Mouse (Mus musculus) midbrain, postnatal 0 days (tissue): ENCODE measurements at regions not wholly inside any gene's neighbourhood (a gene's known extent, or its start where the extent isn't known, plus 50 kb on each side); places are given as distances from the start of the nearest gene placed in this dataset.

Experiments
- ATAC-seq: fragments of 200-750 bp; cut with Nextera tagmentation; 2 replicates; pipeline ENCODE4 v1.8.0; 2017; ENCODE audit warnings: moderate number of reproducible peaks, mild to moderate bottlenecking, moderate TSS enrichment, moderate library complexity; ENCODE audit not compliant: low FRiP score
- DNase-seq: peaks from one replicate; pipeline ENCODE4 v3.0.0-alpha.2; 2015; ENCODE audit warnings: low spot score
- H3K27ac ChIP-seq: fragments of 300-500 bp; sonication (generic); 2 replicates; pipeline ENCODE4 v1.5.1; 2014; ENCODE audit warnings: low read depth, mild to moderate bottlenecking, low read length, mixed read lengths
- H3K27me3 ChIP-seq: fragments of 300-500 bp; sonication (generic); 2 replicates; pipeline ENCODE4 v1.6.1; 2014; ENCODE audit warnings: low read length, control low read depth, mixed read lengths; ENCODE audit not compliant: insufficient read depth
- H3K36me3 ChIP-seq: fragments of 300-500 bp; sonication (generic); 2 replicates; pipeline ENCODE4 v1.6.1; 2014; ENCODE audit warnings: low read length, control low read depth, mixed read lengths; ENCODE audit not compliant: insufficient read depth
- H3K4me1 ChIP-seq: fragments of 300-500 bp; sonication (generic); 2 replicates; pipeline ENCODE4 v1.6.1; 2014; ENCODE audit warnings: mild to moderate bottlenecking, control low read depth, antibody characterized with exemption, low read length, mixed read lengths; ENCODE audit not compliant: insufficient read depth
- H3K4me2 ChIP-seq: fragments of 300-500 bp; sonication (generic); 2 replicates; pipeline ENCODE4 v1.6.1; 2014; ENCODE audit warnings: low read depth, mild to moderate bottlenecking, low read length, mixed read lengths; ENCODE audit not compliant: poor library complexity, severe bottlenecking
- H3K4me3 ChIP-seq: fragments of 300-500 bp; sonication (generic); 2 replicates; pipeline ENCODE4 v1.5.1; 2014; ENCODE audit warnings: low read depth, mild to moderate bottlenecking, low read length, moderate library complexity
- H3K9ac ChIP-seq: fragments of 300-500 bp; sonication (generic); replicated peaks from 2 replicates; pipeline ENCODE4 v1.6.1; 2014; ENCODE audit warnings: mild to moderate bottlenecking, low read length, moderate library complexity, mixed read lengths; ENCODE audit not compliant: poor library complexity, severe bottlenecking
- H3K9me3 ChIP-seq: fragments of 300-500 bp; sonication (generic); 2 replicates; pipeline ENCODE4 v1.6.1; 2016; ENCODE audit warnings: low read length, control low read depth
- CTCF ChIP-seq: IDR thresholded peaks from 2 replicates; pipeline ENCODE4 v1.5.1; 2016; ENCODE audit warnings: antibody characterized with exemption, mild to moderate bottlenecking
- WGBS: fragments of 180-500 bp; shearing (Covaris S2); extraction: QIAGEN DNeasy Blood & Tissue Kit; methylation state at CpG from one replicate; pipeline ENCODE4 v1.1.7; 2014; 5-methylcytosine and 5-hydroxymethylcytosine counted together

- no peaks in the 10 kb centered on the region for H3K27me3 ChIP-seq
- peak; percentile 66 for DNase-seq
- H3K9me3 ChIP-seq: no peaks in the 10 kb centered on the region
- no peaks in the 10 kb centered on the region for H3K36me3 ChIP-seq
- ATAC-seq: no peak
- peaks cover 2% of the 10 kb centered on the region for H3K4me1 ChIP-seq
- 81% methylated on average over 6 of the region's 6 CpGs for WGBS
- no peak for TF ChIP-seq CTCF
- no peak overlapping the region for H3K27ac ChIP-seq
- H3K4me2 ChIP-seq: no peak overlapping the region
- H3K9ac ChIP-seq: no peak overlapping the region
- no peak overlapping the region for H3K4me3 ChIP-seq
Observed at GRCm38 (mm10) chr2:124769267-124769967, 298.5 kb upstream of the Slc24a5 start.

GRCm38 (mm10) chr2:124770028-124770427, 297.9 kb upstream of the Slc24a5 start:
- no peaks in the 10 kb centered on the region for H3K27me3 ChIP-seq
- no peaks in the 10 kb centered on the region for H3K36me3 ChIP-seq
- H3K4me2 ChIP-seq: no peak overlapping the region
- no peak overlapping the region for H3K4me3 ChIP-seq
- DNase-seq (no peak), ATAC-seq (no peak)
- WGBS: 71% methylated on average over 2 of the region's 2 CpGs
- no peaks in the 10 kb centered on the region for H3K9me3 ChIP-seq
- no peaks in the 10 kb centered on the region; the same call in 1 of the 2 replicates for H3K4me1 ChIP-seq
- H3K9ac ChIP-seq: no peak overlapping the region
- no peak overlapping the region for H3K27ac ChIP-seq
- TF ChIP-seq CTCF: no peak

DNA sequence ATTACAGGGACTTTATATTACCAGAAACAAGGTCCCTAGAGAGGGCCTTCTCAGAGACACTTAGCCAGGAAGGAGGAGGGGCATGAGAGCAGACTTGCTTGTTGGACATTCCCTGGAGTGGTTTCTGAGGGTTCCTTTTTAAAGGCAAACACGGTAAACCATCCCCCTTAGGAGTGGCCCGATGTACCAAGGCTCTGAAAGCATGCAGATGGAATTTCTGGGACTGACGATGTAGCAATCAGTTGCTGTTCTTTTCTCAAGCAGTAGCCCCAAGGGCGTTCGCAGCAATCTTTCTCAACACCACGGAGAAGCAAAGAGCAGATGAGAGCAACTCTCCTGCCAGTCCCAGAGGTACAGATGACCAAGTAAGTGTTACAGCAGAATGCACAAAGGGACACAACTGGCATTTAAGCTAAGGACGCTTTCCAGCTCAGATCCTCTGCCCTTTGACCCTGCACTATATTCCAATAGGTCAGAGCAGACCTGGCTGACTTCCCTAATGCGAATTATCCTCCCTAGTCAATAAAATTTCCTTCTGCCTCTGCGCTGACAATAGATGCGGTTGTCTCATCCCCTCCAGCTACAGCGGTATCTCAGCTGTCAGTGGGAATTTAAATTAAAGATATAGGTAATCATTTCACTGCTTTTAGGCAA, 295.7 kb upstream of the Slc24a5 start:
- Histone ChIP-seq H3K4me2 (no peak overlapping the region), H3K36me3 (no peaks in the 10 kb centered on the region), H3K27ac (no peak overlapping the region; the same call in 1 of the 2 replicates), H3K9me3 (no peaks in the 10 kb centered on the region), H3K9ac (no peak overlapping the region), H3K27me3 (no peaks in the 10 kb centered on the region), H3K4me3 (no peak overlapping the region), H3K4me1 (no peaks in the 10 kb centered on the region; the same call in 1 of the 2 replicates)
- DNase-seq (no peak), ATAC-seq (no peak)
- no peak for TF ChIP-seq CTCF
- 34% methylated on average over 11 of the region's 11 CpGs for WGBS

DNA sequence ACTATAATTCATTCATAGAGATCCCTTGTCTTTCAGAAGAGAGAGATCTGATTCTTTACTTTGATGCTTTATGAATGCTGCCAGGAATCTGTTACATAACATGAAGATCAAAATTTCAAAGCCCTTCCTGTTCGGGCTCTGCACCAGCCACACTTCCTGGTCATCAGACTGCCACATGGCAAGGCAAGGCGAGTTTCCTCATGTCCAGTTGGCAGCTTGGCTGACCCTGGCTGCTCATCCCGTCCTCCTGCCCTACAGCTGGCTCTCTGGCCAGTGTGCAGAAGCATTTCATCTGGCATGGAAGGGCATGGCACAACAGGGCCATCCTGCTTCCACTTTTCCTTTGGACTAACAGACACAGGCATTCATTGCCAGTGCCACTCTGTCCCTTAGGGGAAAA, 292.2 kb upstream of the Slc24a5 start:
- no peak overlapping the region for H3K4me3 ChIP-seq
- H3K4me1 ChIP-seq: no peaks in the 10 kb centered on the region; the same call in 1 of the 2 replicates
- no peak for TF ChIP-seq CTCF
- no peak overlapping the region for H3K9ac ChIP-seq
- H3K36me3 ChIP-seq: no peaks in the 10 kb centered on the region
- DNase-seq (peak; percentile 49), ATAC-seq (no peak)
- H3K27ac ChIP-seq: no peak overlapping the region
- no peaks in the 10 kb centered on the region for H3K27me3 ChIP-seq
- no peak overlapping the region for H3K4me2 ChIP-seq
- no peaks in the 10 kb centered on the region for H3K9me3 ChIP-seq
- WGBS: 72% methylated on average over 3 of the region's 3 CpGs

DNA sequence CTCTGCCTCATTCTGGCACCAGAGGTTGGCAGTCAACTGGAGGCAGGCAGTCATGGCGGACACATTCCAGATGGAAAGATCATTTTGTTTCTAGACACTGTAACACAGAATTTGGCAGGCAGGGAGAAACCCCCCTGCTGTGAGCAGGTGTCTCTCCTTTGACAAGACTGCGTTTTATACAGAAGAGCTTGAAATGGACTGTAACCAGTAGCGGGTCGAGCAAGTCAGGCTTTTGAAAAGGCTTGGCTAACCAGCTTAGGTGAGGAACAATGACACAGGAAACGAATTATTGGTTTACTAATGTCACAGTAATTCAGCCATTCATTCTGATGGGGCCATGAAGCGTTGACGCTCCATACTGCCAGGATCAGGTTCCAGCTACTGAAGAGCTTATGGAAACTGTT, 275.3 kb upstream of the Slc24a5 start:
- H3K36me3 ChIP-seq: no peaks in the 10 kb centered on the region
- TF ChIP-seq CTCF: no peak
- H3K4me2 ChIP-seq: no peak overlapping the region
- WGBS: 15% methylated on average over 7 of the region's 7 CpGs
- no peaks in the 10 kb centered on the region for H3K27me3 ChIP-seq
- no peaks in the 10 kb centered on the region; the same call in 1 of the 2 replicates for H3K4me1 ChIP-seq
- DNase-seq: peak; percentile 91
- no peak overlapping the region for H3K4me3 ChIP-seq
- no peak for ATAC-seq
- H3K9ac ChIP-seq: no peak overlapping the region
- no peaks in the 10 kb centered on the region for H3K9me3 ChIP-seq
- no peak overlapping the region for H3K27ac ChIP-seq

DNA sequence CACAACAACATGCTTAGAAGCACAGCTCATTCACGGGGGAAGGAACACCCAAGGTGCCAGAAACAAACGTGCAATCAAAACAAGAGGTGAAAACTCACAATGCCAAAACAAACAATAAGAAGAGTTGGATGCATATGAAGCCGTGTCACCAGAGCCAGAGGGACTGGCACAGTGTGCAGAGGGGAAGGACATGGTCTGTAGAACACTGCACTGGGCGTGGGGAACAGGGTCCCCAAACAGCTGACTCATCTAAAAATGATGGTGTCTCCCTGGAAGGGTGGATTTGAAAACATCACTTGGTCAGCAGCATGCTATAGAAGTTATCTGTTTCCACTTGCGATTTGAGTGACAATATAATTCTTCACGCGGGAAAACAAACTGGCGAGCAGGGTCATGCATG, 256.2 kb upstream of the Slc24a5 start:
- DNase-seq: no peak
- 85% methylated on average over 8 of the region's 8 CpGs for WGBS
- no peak overlapping the region for H3K27ac ChIP-seq
- TF ChIP-seq CTCF: no peak
- no peaks in the 10 kb centered on the region for H3K9me3 ChIP-seq
- H3K27me3 ChIP-seq: no peaks in the 10 kb centered on the region
- no peak overlapping the region for H3K4me2 ChIP-seq
- no peaks in the 10 kb centered on the region for H3K36me3 ChIP-seq
- no peak for ATAC-seq
- H3K4me1 ChIP-seq: no peaks in the 10 kb centered on the region
- H3K4me3 ChIP-seq: no peak overlapping the region
- H3K9ac ChIP-seq: no peak overlapping the region
